Mouse (Mus musculus) liver, embryonic 12.5 days (tissue): ENCODE measurements around the gene Pid1. TPM values are rescaled to one million over a fixed set of nuclear protein-coding genes. Genes with fewer than 3 reads are reported as not detected.
"Not testable (repeated sequence)": the region's sequence is repeated elsewhere in the genome, so short reads cannot be mapped to it uniquely, and the experiment has no call there.

Experiments
- ATAC-seq: fragments of 200-750 bp; cut with Nextera tagmentation; 2 replicates; pipeline ENCODE4 v1.8.0; 2017; ENCODE audit warnings: moderate number of reproducible peaks, mild to moderate bottlenecking, moderate library complexity
- H3K27ac ChIP-seq: fragments of 300-500 bp; sonication (generic); 2 replicates; pipeline ENCODE4 v1.5.1; 2016; ENCODE audit warnings: mild to moderate bottlenecking
- H3K27me3 ChIP-seq: fragments of 300-500 bp; sonication (generic); replicated peaks from 2 replicates; pipeline ENCODE4 v1.6.1; 2016; ENCODE audit warnings: mild to moderate bottlenecking, moderate library complexity
- H3K36me3 ChIP-seq: fragments of 300-500 bp; sonication (generic); 2 replicates; pipeline ENCODE4 v1.6.1; 2016; ENCODE audit warnings: mild to moderate bottlenecking, moderate library complexity
- H3K4me1 ChIP-seq: fragments of 300-500 bp; sonication (generic); 2 replicates; pipeline ENCODE4 v1.6.1; 2016
- H3K4me2 ChIP-seq: fragments of 300-500 bp; sonication (generic); 2 replicates; pipeline ENCODE4 v1.6.1; 2016; ENCODE audit warnings: mild to moderate bottlenecking, moderate library complexity
- H3K4me3 ChIP-seq: fragments of 300-500 bp; sonication (generic); 2 replicates; pipeline ENCODE4 v1.5.1; 2016; ENCODE audit warnings: mild to moderate bottlenecking, moderate library complexity
- H3K9ac ChIP-seq: fragments of 300-500 bp; sonication (generic); 2 replicates; pipeline ENCODE4 v1.6.1; 2016; ENCODE audit warnings: mild to moderate bottlenecking, moderate library complexity
- H3K9me3 ChIP-seq: fragments of 300-500 bp; sonication (generic); replicated peaks from 2 replicates; pipeline ENCODE4 v1.6.1; 2016; ENCODE audit warnings: mild to moderate bottlenecking, moderate library complexity
- WGBS: fragments of 180-500 bp; shearing (Covaris S2); methylation state at CpG from one replicate; pipeline ENCODE4 v1.1.7; 2016; ENCODE audit not compliant: insufficient replicate concordance; 5-methylcytosine and 5-hydroxymethylcytosine counted together
- polyA plus RNA-seq: library from polyadenylated mRNA; unstranded; fragments of >200 nt; fragmentation: Nextera tagmentation; extraction: Ambion mirVana; gene quantifications from 2 replicates; pipeline ENCODE4 v1.2.1, GENCODE M21; 2016

Pid1 gene
- polyA plus RNA-seq, 1 experiment from 2014 or later: 18.7 TPM

DNA sequence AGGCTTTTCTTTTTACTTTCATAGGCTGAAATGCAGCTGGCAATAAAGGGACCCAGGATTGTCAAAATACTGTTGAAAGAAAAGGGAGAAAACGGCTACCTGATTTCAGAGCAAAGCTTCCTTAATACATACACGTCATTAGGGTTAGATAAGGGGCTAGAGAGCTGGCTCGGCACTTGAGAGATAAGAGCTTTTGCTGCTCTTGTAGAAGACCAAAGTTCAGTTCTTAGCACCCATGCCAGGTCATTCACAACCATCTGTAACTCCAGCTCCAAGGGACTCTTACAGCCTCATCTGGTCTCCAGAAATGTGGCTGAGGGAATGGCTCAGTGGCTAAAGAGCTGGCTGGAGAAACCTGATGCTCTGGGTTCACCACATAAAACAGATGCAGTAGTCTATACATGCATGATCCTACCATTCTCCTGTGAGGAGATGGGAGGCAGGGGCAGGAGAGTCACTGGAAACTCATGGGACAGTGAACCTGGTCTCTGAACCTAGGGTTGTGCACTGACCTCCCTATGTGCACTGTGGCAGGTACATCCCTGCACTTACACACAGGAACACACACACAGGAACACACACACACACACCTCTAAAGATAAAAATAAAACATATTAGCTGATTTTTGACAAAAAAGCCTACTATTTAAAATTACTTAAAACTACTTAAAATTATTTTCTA lies 16.0 kb downstream of the Pid1 start:
- H3K9me3 ChIP-seq: no peaks in the 10 kb centered on the region
- H3K27ac ChIP-seq: no peak overlapping the region
- H3K9ac ChIP-seq: no peak overlapping the region
- H3K4me2 ChIP-seq: no peak overlapping the region
- H3K4me1 ChIP-seq: no peaks in the 10 kb centered on the region
- H3K4me3 ChIP-seq: no peak overlapping the region
- no peak for ATAC-seq
- H3K36me3 ChIP-seq: no peaks in the 10 kb centered on the region
- 12% methylated on average over 3 of the region's 3 CpGs for WGBS
- H3K27me3 ChIP-seq: no peaks in the 10 kb centered on the region

DNA sequence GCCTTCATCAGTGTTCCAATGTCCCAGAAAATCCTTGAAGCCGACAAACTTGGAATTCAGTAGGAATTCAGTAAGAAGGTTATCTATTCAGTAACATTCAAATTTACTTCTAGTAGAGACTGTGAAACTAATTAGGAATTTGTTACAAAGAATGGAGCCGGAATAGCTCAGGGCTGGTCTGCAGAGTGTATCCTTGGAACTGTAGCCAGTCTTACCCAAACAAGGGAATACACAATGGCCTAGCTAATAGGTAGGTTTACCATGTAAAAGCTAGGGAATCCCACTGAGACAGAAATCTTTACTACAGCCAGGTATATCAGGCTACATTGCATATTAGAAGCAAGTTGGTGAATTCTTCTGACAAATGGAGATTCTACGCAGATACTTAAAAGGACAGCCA lies 31.2 kb downstream of the Pid1 start:
- H3K4me1 ChIP-seq, ATAC-seq, H3K36me3 ChIP-seq, H3K4me3 ChIP-seq, H3K9me3 ChIP-seq, H3K27ac ChIP-seq, H3K9ac ChIP-seq, H3K27me3 ChIP-seq, H3K4me2 ChIP-seq: not testable (repeated sequence)
- 52% methylated on average over 3 of the region's 3 CpGs for WGBS

DNA sequence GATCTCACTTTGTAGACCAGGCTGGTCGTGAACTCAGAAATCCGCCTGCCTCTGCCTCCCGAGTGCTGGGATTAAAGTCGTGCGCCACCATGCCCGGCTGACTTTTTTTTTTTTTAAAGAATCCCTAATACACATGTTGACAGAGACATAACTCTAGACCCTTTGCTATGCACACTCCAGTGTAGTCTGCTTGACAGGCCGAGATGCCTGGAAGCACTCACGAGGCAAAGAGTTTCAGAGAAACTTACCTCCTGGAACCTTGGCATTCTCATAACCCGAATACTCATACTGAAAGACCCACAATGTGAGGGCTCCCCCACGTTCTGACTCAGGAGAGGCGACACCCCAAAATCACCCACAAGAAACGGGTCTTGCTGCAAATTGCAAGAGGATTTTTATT lies 32.1 kb downstream of the Pid1 start:
- not testable (repeated sequence) for H3K27me3 ChIP-seq, ATAC-seq, H3K4me3 ChIP-seq, H3K27ac ChIP-seq, H3K4me2 ChIP-seq, H3K36me3 ChIP-seq, H3K9me3 ChIP-seq, H3K4me1 ChIP-seq, H3K9ac ChIP-seq
- WGBS: 65% methylated on average over 12 of the region's 12 CpGs

DNA sequence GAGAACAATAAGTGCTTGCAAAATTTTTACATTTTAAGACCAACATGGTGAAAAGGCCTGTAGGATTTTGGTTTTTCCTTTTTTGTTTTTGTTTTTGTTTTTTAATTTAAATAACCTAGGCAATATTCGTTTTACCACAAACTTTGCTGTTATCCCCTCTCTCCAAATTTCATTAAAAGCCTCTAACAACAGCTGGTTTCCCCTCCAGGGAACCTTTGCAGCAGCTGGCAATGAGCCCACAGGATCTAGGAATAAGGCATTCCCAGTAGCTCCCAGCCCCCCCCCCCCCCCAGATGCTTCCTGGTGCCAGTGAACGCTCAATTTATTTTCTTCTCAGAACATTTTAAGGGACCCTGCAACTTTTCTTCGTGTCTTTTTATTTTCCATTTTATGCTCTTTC lies 38.7 kb downstream of the Pid1 start:
- no peak overlapping the region for H3K27ac ChIP-seq
- no peak for ATAC-seq
- H3K27me3 ChIP-seq: no peaks in the 10 kb centered on the region
- no peaks in the 10 kb centered on the region for H3K9me3 ChIP-seq
- no peaks in the 10 kb centered on the region for H3K36me3 ChIP-seq
- no peak overlapping the region for H3K4me3 ChIP-seq
- no peaks in the 10 kb centered on the region for H3K4me1 ChIP-seq
- 52% methylated on average over 3 of the region's 3 CpGs for WGBS
- no peak overlapping the region for H3K9ac ChIP-seq
- H3K4me2 ChIP-seq: no peak overlapping the region

DNA sequence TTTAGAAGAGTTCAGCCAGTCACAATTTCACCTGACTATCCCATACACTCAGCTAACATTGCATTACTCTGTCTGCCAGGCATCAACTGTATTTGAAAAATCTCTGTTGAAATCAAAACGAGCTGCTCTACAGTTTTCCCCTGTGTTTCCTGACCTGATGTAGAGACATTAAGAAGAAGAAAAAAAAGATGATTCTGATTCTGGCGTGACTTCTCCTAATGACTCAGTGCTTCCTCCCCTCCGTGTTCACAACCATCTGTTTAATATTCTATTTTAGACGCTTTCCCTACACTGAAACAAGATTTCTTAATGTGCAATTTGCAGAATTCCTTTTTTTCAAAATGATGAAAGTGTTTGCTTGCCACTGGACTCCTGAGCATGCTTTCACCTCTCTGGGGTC lies 42.7 kb downstream of the Pid1 start:
- Histone ChIP-seq H3K9me3 (no peaks in the 10 kb centered on the region), H3K4me1 (no peaks in the 10 kb centered on the region), H3K27ac (no peak overlapping the region), H3K9ac (no peak overlapping the region), H3K27me3 (no peaks in the 10 kb centered on the region), H3K4me3 (no peak overlapping the region), H3K4me2 (no peak overlapping the region), H3K36me3 (no peaks in the 10 kb centered on the region)
- no peak for ATAC-seq
- 56% methylated on average over 4 of the region's 4 CpGs for WGBS

DNA sequence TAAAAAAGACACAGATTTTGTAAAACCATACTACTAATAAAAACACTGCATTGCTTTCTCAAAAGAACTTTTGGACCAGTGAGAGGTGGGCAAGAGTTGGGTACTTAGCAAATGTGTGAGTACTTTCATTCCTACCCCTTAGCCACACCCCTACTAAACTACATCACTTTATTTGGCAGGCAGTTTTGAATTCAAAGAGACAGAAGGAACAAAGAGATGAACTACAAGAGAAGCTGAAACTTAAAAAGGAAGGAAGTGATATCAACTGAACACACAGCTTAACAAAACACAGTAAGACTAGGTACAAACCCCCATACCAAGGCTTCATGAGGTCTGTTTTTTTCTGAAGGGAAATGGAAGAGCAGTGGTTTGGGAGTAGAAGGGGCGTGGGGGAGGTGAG lies 45.4 kb downstream of the Pid1 start:
- Histone ChIP-seq H3K9me3 (no peaks in the 10 kb centered on the region), H3K4me2 (no peak overlapping the region), H3K27ac (no peak overlapping the region), H3K36me3 (no peaks in the 10 kb centered on the region), H3K4me3 (no peak overlapping the region), H3K27me3 (no peaks in the 10 kb centered on the region), H3K4me1 (no peaks in the 10 kb centered on the region), H3K9ac (no peak overlapping the region)
- ATAC-seq: no peak
- 25% methylated on average over 1 of the region's 1 CpGs for WGBS

DNA sequence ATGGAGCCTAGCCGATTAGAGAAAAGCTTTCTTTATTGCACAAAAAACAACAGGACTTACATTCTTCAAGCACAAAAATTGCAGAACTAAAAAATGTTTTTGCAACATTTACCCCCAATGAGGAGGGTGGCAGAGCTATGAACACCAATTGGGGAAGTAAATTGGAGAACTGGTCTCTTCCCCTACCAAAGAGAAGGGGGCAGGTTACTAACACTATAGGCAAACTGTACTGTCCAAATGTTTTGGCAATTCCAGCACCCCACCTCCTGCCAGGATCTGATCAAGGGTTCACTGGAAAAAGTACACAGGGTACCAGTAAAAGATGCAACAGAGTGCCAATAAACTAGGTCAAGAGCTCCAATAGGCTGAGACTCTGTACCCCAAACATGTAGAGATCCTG lies 46.2 kb downstream of the Pid1 start:
- no peak overlapping the region for H3K27ac ChIP-seq
- H3K9ac ChIP-seq: no peak overlapping the region
- H3K9me3 ChIP-seq: no peaks in the 10 kb centered on the region
- WGBS: 66% methylated on average over 1 of the region's 1 CpGs
- no peaks in the 10 kb centered on the region for H3K27me3 ChIP-seq
- H3K36me3 ChIP-seq: no peaks in the 10 kb centered on the region
- H3K4me2 ChIP-seq: no peak overlapping the region
- H3K4me1 ChIP-seq: no peaks in the 10 kb centered on the region
- H3K4me3 ChIP-seq: no peak overlapping the region
- no peak for ATAC-seq

DNA sequence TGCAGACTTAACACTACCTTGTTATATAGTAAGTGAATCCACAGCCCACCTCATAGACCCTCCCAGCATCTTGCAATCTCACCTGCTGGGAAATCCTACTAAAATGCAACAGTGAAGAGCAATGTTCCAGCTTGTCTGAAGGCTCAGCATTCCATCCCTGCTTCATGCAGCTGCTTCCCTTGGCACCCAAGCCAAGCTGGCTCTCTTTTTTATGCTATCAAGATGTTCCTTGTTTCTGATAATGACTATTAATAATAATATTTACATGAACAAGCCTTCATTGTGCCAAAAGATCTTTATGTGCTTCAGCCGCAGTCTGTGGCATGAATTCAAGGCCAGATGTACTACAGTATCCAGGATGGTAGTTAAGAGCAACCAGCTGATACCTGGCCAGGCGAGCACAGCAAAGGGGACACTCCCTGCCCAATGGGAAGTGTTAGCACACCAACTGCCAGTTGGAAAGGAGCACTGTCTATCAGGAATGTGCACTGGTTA lies 54.0 kb downstream of the Pid1 start:
- H3K9ac ChIP-seq: no peak overlapping the region

DNA sequence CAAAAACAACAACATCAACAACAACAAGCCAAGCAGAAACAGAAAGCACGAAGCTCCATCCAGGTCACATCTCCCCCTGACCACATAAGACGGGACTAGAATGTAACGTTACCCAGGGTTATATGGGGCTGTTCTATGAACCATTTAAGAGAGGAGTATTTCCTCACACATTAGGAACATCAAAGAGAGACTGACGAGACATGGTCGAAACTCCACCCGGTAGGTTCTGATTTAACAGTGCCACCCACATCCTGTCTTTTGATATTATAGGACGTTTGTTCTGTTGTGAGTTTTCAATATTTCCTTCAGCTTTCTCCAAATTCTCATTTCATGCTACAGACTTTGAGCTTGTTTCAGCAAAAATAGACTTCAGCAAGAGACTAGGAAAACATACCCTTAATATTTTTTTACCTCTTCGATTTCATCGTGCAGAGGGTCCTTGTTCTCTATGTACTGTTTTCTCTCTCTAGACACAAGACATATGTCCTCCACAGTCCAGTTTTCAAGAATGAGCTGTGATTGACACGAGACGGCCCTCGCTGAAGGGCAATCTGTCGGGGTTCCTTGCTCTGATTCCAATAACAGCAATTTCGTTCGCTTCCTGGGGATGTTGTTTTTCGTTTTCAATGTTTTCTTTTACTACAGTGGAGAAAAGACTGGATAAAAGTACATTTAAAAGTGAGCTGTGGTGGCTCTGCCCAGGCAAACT lies 58.1 kb downstream of the Pid1 start:
- Histone ChIP-seq H3K4me2 (no peak overlapping the region), H3K4me1 (no peaks in the 10 kb centered on the region), H3K27ac (no peak overlapping the region), H3K36me3 (no peaks in the 10 kb centered on the region), H3K27me3 (no peaks in the 10 kb centered on the region), H3K4me3 (no peak overlapping the region), H3K9me3 (no peaks in the 10 kb centered on the region), H3K9ac (no peak overlapping the region)
- 70% methylated on average over 16 of the region's 16 CpGs for WGBS
- ATAC-seq: no peak

More for the DNA sequence above, 54.0 kb downstream of the Pid1 start:
- 60% methylated on average over 2 of the region's 2 CpGs for WGBS
- no peak overlapping the region for H3K27ac ChIP-seq
- H3K36me3 ChIP-seq: no peaks in the 10 kb centered on the region
- H3K9me3 ChIP-seq: no peaks in the 10 kb centered on the region
- no peak for ATAC-seq
- H3K27me3 ChIP-seq: no peaks in the 10 kb centered on the region
- H3K4me2 ChIP-seq: no peak overlapping the region
- no peaks in the 10 kb centered on the region for H3K4me1 ChIP-seq
- H3K4me3 ChIP-seq: no peak overlapping the region

DNA sequence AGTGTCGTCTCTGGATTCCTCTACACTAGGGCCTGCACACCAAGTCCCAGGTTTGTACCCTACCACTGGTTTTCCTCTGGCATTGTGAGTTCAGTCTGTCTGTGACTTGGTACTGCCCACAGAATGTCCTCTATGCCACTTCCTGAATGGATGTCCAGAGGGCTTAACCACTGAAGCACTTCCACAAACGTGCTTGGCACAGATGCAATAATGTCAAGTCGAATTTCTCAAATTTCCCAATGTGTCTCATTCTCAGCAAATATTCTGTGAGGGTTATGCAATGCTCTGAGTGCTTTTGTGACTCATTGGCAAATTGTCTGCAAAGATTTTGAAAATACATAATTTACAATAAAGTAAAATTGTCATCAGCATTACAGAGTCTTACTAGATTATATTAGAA lies 61.2 kb downstream of the Pid1 start:
- Histone ChIP-seq H3K9me3 (no peaks in the 10 kb centered on the region), H3K27ac (no peak overlapping the region), H3K4me3 (no peak overlapping the region), H3K9ac (no peak overlapping the region), H3K36me3 (no peaks in the 10 kb centered on the region), H3K4me1 (no peaks in the 10 kb centered on the region), H3K27me3 (no peaks in the 10 kb centered on the region), H3K4me2 (no peak overlapping the region)
- WGBS: 48% methylated on average over 3 of the region's 3 CpGs
- no peak for ATAC-seq

DNA sequence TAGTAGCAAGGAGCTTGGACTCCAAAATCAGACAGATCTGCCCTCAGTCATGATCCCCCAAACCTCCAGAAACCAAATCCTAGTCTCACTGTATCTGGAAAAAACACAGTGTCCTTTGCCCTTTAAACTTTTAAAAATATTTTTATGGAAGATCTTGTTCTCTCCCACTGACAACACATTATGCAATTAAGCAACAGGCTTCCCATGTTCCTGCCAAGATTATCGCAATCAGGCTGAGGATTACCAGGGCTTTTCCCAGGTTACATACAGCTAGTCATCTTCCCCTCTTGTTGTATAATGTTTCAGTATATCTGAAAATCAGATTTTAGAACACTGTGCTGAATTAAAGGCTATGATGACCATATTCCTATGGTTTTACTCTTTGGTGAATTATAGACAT lies 64.3 kb downstream of the Pid1 start:
- Histone ChIP-seq H3K9ac (no peak overlapping the region), H3K9me3 (no peaks in the 10 kb centered on the region), H3K4me1 (no peaks in the 10 kb centered on the region), H3K27ac (no peak overlapping the region), H3K27me3 (no peaks in the 10 kb centered on the region), H3K4me3 (no peak overlapping the region), H3K36me3 (no peaks in the 10 kb centered on the region), H3K4me2 (no peak overlapping the region)
- 79% methylated on average over 1 of the region's 1 CpGs for WGBS
- no peak for ATAC-seq

DNA sequence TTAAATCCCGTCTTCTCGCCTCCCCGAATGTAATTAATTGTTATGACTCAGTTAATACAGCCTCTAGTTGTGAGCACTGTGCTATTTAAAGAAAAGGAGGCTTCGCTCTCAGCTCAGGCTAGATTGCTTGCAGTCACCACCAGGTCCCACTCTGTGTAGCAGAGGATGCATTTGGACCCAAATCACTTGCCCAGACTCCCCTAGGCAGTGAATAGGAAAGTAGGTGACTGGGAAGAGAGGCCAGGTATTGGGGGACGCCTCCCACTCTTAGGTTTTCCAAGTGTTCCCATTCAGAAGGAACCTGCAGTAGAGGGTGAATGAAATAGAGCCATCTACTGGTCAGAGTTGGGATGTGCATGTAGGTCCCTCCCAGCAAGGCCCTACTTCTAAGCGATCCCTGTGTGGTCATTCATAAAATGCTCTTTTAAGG lies 77.3 kb downstream of the Pid1 start:
- WGBS: 25% methylated on average over 6 of the region's 6 CpGs
- H3K4me2 ChIP-seq: no peak overlapping the region
- H3K4me3 ChIP-seq: no peak overlapping the region
- peaks cover 21% of the 10 kb centered on the region for H3K27me3 ChIP-seq
- H3K27ac ChIP-seq: no peak overlapping the region
- no peaks in the 10 kb centered on the region for H3K4me1 ChIP-seq
- H3K36me3 ChIP-seq: no peaks in the 10 kb centered on the region
- H3K9me3 ChIP-seq: no peaks in the 10 kb centered on the region
- H3K9ac ChIP-seq: no peak overlapping the region
- no peak for ATAC-seq
